Comparison of ENCODE assay signal across 24 mouse cellular contexts in the genomic region with DNA sequence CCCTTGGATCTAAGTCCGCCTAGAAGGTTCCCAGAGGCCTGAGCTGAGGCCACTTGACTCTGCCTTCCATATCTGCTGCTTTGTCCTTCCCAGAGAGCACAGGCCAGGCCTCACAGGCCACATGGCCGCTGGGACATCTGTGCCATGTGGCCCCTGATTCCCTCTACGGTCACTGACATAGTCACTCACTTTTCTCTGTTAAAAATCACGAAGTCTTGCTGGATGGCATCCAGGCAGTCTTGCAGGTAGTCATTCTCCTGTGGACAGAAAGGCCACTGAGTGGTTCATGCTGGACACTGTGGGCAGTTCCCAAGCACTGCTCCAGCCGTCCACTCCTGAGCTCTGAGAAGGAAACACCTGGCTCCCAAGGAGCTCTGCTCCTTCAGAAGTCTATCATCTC. TPM values are rescaled to one million over a fixed set of nuclear protein-coding genes. Genes with fewer than 3 reads are reported as not detected.
DNase-seq lines count a peak whose midpoint lies in the region; ATAC-seq lines count a peak whose summit lies in the region.
"Had no signal": no experiment of that assay in that cellular context is flagged by ENCODE, and none has a peak within 500 bp of the region (broad histone marks: within the 10 kb centered on the region; RNA-seq: fewer than 3 reads in every experiment).

No protein-coding gene starts in this region.

- peaks cover 26% of the 10 kb centered on the region; the same call in 1 of the 2 replicates for H3K4me1 ChIP-seq in hindbrain, embryonic 10.5 days (replicated peaks)
- no peaks in the 10 kb centered on the region for H3K4me1 ChIP-seq in hindbrain, embryonic 16.5 days (ENCODE audit: control insufficient read depth, insufficient read depth, low read depth, low read length)
- no peaks in the 10 kb centered on the region for H3K4me1 ChIP-seq in midbrain, embryonic 11.5 days (ENCODE audit: control insufficient read depth, insufficient read depth, low read length)
- H3K4me1 ChIP-seq in midbrain, embryonic 14.5 days (ENCODE audit: control insufficient read depth, insufficient read depth, low read length): no peaks in the 10 kb centered on the region
- H3K4me1 ChIP-seq: embryonic facial prominence, embryonic 12.5 days; forebrain, embryonic 13.5 days had no signal

- intact Hi-C loops in heart, postnatal 25 days (cut with DNase I): no loop called here

- no peak overlapping the region for H3K9ac ChIP-seq in hindbrain, embryonic 16.5 days (ENCODE audit: low read depth, low read length)
- no peak overlapping the region for H3K9ac ChIP-seq in midbrain, embryonic 11.5 days (ENCODE audit: low read length)
- H3K9ac ChIP-seq in midbrain, embryonic 14.5 days (replicated peaks; ENCODE audit: low read length): no peak overlapping the region
- H3K9ac ChIP-seq: embryonic facial prominence, embryonic 12.5 days; forebrain, embryonic 13.5 days; heart, embryonic 12.5 days; hindbrain, embryonic 14.5 days had no signal

- no peaks in the 10 kb centered on the region for H3K9me3 ChIP-seq in hindbrain, embryonic 10.5 days
- no peaks in the 10 kb centered on the region for H3K9me3 ChIP-seq in hindbrain, embryonic 16.5 days (ENCODE audit: control insufficient read depth, low read length)
- H3K9me3 ChIP-seq in midbrain, embryonic 11.5 days (ENCODE audit: control insufficient read depth, low read length): no peaks in the 10 kb centered on the region
- H3K9me3 ChIP-seq in midbrain, embryonic 14.5 days (ENCODE audit: control insufficient read depth, low read length): no peaks in the 10 kb centered on the region
- H3K9me3 ChIP-seq: embryonic facial prominence, embryonic 12.5 days; forebrain, embryonic 13.5 days; heart, embryonic 12.5 days had no signal

- H3K36me3 ChIP-seq in hindbrain, embryonic 10.5 days: peaks cover 26% of the 10 kb centered on the region
- H3K36me3 ChIP-seq in hindbrain, embryonic 16.5 days (ENCODE audit: control insufficient read depth, insufficient read depth, low read length): no peaks in the 10 kb centered on the region
- no peaks in the 10 kb centered on the region for H3K36me3 ChIP-seq in midbrain, embryonic 11.5 days (ENCODE audit: control insufficient read depth, insufficient read depth, low read length)
- peaks cover 17% of the 10 kb centered on the region for H3K36me3 ChIP-seq in midbrain, embryonic 14.5 days (ENCODE audit: control insufficient read depth, insufficient read depth, low read length)
- H3K36me3 ChIP-seq: G1E; heart, embryonic 12.5 days had no signal

- WGBS in hindbrain, embryonic 10.5 days: 84% methylated on average over 5 of the region's 5 CpGs
- 78% methylated on average over 5 of the region's 5 CpGs for WGBS in hindbrain, embryonic 16.5 days
- 77% methylated on average over 5 of the region's 5 CpGs for WGBS in midbrain, embryonic 11.5 days
- 81% methylated on average over 5 of the region's 5 CpGs for WGBS in midbrain, embryonic 14.5 days

- peak overlapping the region; percentile 30 for H3K27ac ChIP-seq in hindbrain, embryonic 10.5 days
- no peak overlapping the region for H3K27ac ChIP-seq in hindbrain, embryonic 16.5 days (ENCODE audit: low read depth, low read length)
- no peak overlapping the region for H3K27ac ChIP-seq in midbrain, embryonic 11.5 days (ENCODE audit: low read depth, low read length)
- no peak overlapping the region for H3K27ac ChIP-seq in midbrain, embryonic 14.5 days (replicated peaks; ENCODE audit: low read depth, low read length)
- H3K27ac ChIP-seq: embryonic facial prominence, embryonic 12.5 days; forebrain, embryonic 13.5 days; gastrocnemius, adult 2 months; hindbrain, embryonic 14.5 days had no signal

- ATAC-seq in hindbrain, embryonic 16.5 days: no peak
- no peak for ATAC-seq in midbrain, embryonic 11.5 days (ENCODE audit: low FRiP score)
- ATAC-seq in midbrain, embryonic 14.5 days (ENCODE audit: low FRiP score, low TSS enrichment): no peak
- ATAC-seq: CD4-positive, CD25-positive, alpha-beta regulatory T cell, adult 4 months; forebrain, embryonic 13.5 days; intestine, embryonic 16.5 days had no signal

- no peak overlapping the region for H3K4me2 ChIP-seq in hindbrain, embryonic 16.5 days (ENCODE audit: low read length)
- H3K4me2 ChIP-seq in midbrain, embryonic 11.5 days: no peak overlapping the region
- no peak overlapping the region for H3K4me2 ChIP-seq in midbrain, embryonic 14.5 days (ENCODE audit: low read length)
- H3K4me2 ChIP-seq: embryonic facial prominence, embryonic 12.5 days; forebrain, embryonic 13.5 days; heart, embryonic 12.5 days; hindbrain, embryonic 14.5 days had no signal

- no peaks in the 10 kb centered on the region for H3K27me3 ChIP-seq in hindbrain, embryonic 10.5 days (ENCODE audit: insufficient read depth, poor library complexity, severe bottlenecking)
- no peaks in the 10 kb centered on the region for H3K27me3 ChIP-seq in hindbrain, embryonic 16.5 days (replicated peaks; ENCODE audit: control insufficient read depth, insufficient read depth, low read length)
- no peaks in the 10 kb centered on the region for H3K27me3 ChIP-seq in midbrain, embryonic 11.5 days (ENCODE audit: control insufficient read depth, insufficient read depth, low read length)
- H3K27me3 ChIP-seq in midbrain, embryonic 14.5 days (ENCODE audit: control insufficient read depth, insufficient read depth, low read length): no peaks in the 10 kb centered on the region
- H3K27me3 ChIP-seq: embryonic facial prominence, embryonic 12.5 days; forebrain, embryonic 13.5 days had no signal

- DNase-seq in cerebellum, adult 11-12 months: peak; percentile 40
- DNase-seq in cerebellum, adult 11 months: no peak
- no peak for DNase-seq in hindbrain, embryonic 10.5 days (ENCODE audit: low spot score)
- peak; percentile 80 for DNase-seq in midbrain, embryonic 11.5 days (ENCODE audit: low spot score, missing footprints)
- DNase-seq in midbrain, embryonic 14.5 days: no peak
- no peak for DNase-seq in heart, postnatal 25 days (ENCODE audit: low spot score)
- DNase-seq in embryo, embryonic 11 days: no peak
- DNase-seq: adrenal gland, adult 8-10 months; adrenal gland, postnatal 36 days; B cell, adult 2 months; gastrocnemius, adult 2 months; gastrocnemius, postnatal 25 days; heart, postnatal 36 days; kidney, adult 2 months had no signal

- no peak overlapping the region for H3K4me3 ChIP-seq in hindbrain, embryonic 10.5 days
- H3K4me3 ChIP-seq in hindbrain, embryonic 16.5 days (ENCODE audit: low read length): no peak overlapping the region
- H3K4me3 ChIP-seq in midbrain, embryonic 11.5 days (ENCODE audit: low read depth, low read length): no peak overlapping the region
- H3K4me3 ChIP-seq in midbrain, embryonic 14.5 days (replicated peaks; ENCODE audit: low read depth, low read length): no peak overlapping the region
- H3K4me3 ChIP-seq: embryonic facial prominence, embryonic 12.5 days; forebrain, embryonic 13.5 days; gastrocnemius, adult 2 months; heart, embryonic 12.5 days had no signal

RNA-seq across cellular contexts. Expression of a gene that starts 19.3 kb away (rescaled TPM):
- polyA plus RNA-seq in hindbrain, embryonic 10.5 days (2016; fragmentation: Nextera tagmentation; extraction: Ambion mirVana): 122 and 257 TPM in 2 replicates
- 177 and 182 TPM in 2 replicates for polyA plus RNA-seq in hindbrain, embryonic 16.5 days (2015; fragmentation: Nextera tagmentation; extraction: Ambion mirVana)
- 167 and 179 TPM in 2 replicates for polyA plus RNA-seq in midbrain, embryonic 11.5 days (2014; fragmentation: Nextera tagmentation; extraction: Ambion mirVana)
- 215 and 238 TPM in 2 replicates for polyA plus RNA-seq in midbrain, embryonic 14.5 days (2014; fragmentation: Nextera tagmentation; extraction: Ambion mirVana)
- 1 to 10 TPM; 4.9 to 5.7 TPM for total RNA-seq in heart, postnatal 25 days (2021)
- total RNA-seq: common myeloid progenitor, adult 5-6 weeks; granulocyte monocyte progenitor cell, adult 5-6 weeks had no signal
- polyA plus RNA-seq: CD4-positive, CD25-positive, alpha-beta regulatory T cell, adult 4 months; G1E had no signal

Comparison
In these comparisons a context has a peak if more than half of its experiments do, and no peak if none do; other contexts are left out.
1. DNase-seq: peak in cerebellum, adult 11-12 months (single experiment) and midbrain, embryonic 11.5 days (single experiment); none in cerebellum, adult 11 months (single experiment), hindbrain, embryonic 10.5 days (single experiment), midbrain, embryonic 14.5 days (single experiment), heart, postnatal 25 days (single experiment) and embryo, embryonic 11 days (single experiment).